In the genomic region with DNA sequence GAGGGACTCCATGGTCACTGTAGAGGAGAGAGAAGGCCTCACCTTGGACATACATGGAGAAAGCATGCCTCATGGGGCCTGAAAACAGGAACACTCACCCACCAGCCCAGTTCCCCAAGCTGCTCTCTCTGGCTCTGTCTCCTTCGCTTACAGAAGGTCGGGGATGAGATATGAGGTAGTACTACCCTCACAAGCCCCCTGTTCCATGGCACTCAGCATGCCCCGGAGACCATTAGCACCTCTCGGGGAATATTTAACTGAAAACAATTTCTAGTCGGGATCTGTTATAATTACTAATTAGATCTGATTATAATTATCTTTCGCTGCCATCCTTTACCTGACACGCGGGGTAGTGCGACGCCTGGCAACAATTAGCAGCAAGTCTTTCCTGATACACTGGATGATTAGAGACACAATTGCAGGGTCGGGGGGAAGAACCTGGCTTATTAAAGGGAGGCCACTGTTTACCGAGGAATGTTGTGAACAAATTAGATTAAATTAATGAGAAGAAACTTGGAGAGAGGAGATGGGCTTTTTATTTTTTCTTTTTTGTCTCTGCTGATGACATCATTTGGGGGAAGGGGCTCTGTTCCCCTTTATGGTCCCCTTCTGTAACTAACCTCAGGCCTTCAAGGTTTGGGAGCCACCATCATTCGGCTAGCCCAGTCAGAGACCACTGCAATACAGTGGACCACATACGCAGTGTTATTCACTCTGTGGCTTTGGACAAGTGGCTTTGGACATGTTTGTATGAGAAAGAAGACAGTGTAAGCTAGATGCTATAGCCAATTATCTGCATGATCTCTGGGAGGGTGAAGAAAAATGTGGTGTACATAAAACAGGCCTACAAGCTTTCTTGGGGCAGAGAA, we compare ENCODE assay signal across 16 mouse cellular contexts.
DNase-seq lines count a peak whose midpoint lies in the region; ATAC-seq lines count a peak whose summit lies in the region.
"Had no signal": no experiment of that assay in that cellular context is flagged by ENCODE, and none has a peak within 500 bp of the region (broad histone marks: within the 10 kb centered on the region; RNA-seq: fewer than 3 reads in every experiment).

No protein-coding gene starts in this region.

- H3K27ac ChIP-seq in forebrain, embryonic 11.5 days (ENCODE audit: low read depth, low read length), result peak overlapping the region; percentile 53; the same call in 1 of the 2 replicates
- no peak overlapping the region for H3K27ac ChIP-seq in forebrain, embryonic 10.5 days
- H3K27ac ChIP-seq in forebrain, embryonic 13.5 days, result peak overlapping the region; percentile 71
- H3K27ac ChIP-seq in hindbrain, embryonic 13.5 days, result peak overlapping the region; percentile 79
- H3K27ac ChIP-seq in midbrain, embryonic 15.5 days, result peak overlapping the region; percentile 34; the same call in 1 of the 2 replicates
- H3K27ac ChIP-seq: embryonic facial prominence, embryonic 15.5 days; heart, embryonic 15.5 days; limb, embryonic 13.5 days; liver, embryonic 14.5 days had no signal

- 58% methylated on average over 14 of the region's 14 CpGs for WGBS in forebrain, embryonic 11.5 days
- 61% methylated on average over 14 of the region's 14 CpGs for WGBS in forebrain, embryonic 10.5 days
- 27% methylated on average over 14 of the region's 14 CpGs for WGBS in forebrain, embryonic 13.5 days
- 49% methylated on average over 14 of the region's 14 CpGs for WGBS in hindbrain, embryonic 13.5 days
- 64% methylated on average over 14 of the region's 14 CpGs for WGBS in midbrain, embryonic 15.5 days

- intact Hi-C loops in heart, postnatal 14 days (cut with DNase I), result no loop called here

- H3K4me3 ChIP-seq in forebrain, embryonic 11.5 days (ENCODE audit: low read depth, low read length), result no peak overlapping the region
- no peak overlapping the region for H3K4me3 ChIP-seq in forebrain, embryonic 10.5 days
- no peak overlapping the region for H3K4me3 ChIP-seq in forebrain, embryonic 13.5 days
- no peak overlapping the region for H3K4me3 ChIP-seq in hindbrain, embryonic 13.5 days
- H3K4me3 ChIP-seq in midbrain, embryonic 15.5 days, result no peak overlapping the region
- H3K4me3 ChIP-seq: embryonic facial prominence, embryonic 15.5 days; heart, embryonic 15.5 days; limb, embryonic 13.5 days had no signal

- H3K27me3 ChIP-seq in forebrain, embryonic 11.5 days (ENCODE audit: control insufficient read depth, insufficient read depth, low read length), result peaks cover 6% of the 10 kb centered on the region
- H3K27me3 ChIP-seq in forebrain, embryonic 10.5 days (ENCODE audit: poor library complexity, severe bottlenecking), result peaks cover 70% of the 10 kb centered on the region
- H3K27me3 ChIP-seq in forebrain, embryonic 13.5 days, result peaks cover 49% of the 10 kb centered on the region
- H3K27me3 ChIP-seq in hindbrain, embryonic 13.5 days, result no peaks in the 10 kb centered on the region
- no peaks in the 10 kb centered on the region for H3K27me3 ChIP-seq in midbrain, embryonic 15.5 days (replicated peaks)
- H3K27me3 ChIP-seq: embryonic facial prominence, embryonic 15.5 days had no signal

- H3K9me3 ChIP-seq in forebrain, embryonic 11.5 days (ENCODE audit: control insufficient read depth, low read length), result no peaks in the 10 kb centered on the region
- no peaks in the 10 kb centered on the region for H3K9me3 ChIP-seq in forebrain, embryonic 10.5 days
- H3K9me3 ChIP-seq in forebrain, embryonic 13.5 days (replicated peaks), result no peaks in the 10 kb centered on the region
- H3K9me3 ChIP-seq in hindbrain, embryonic 13.5 days, result no peaks in the 10 kb centered on the region
- H3K9me3 ChIP-seq in midbrain, embryonic 15.5 days, result no peaks in the 10 kb centered on the region
- H3K9me3 ChIP-seq: embryonic facial prominence, embryonic 15.5 days; heart, embryonic 15.5 days; limb, embryonic 13.5 days had no signal

- DNase-seq in forebrain, embryonic 11.5 days (ENCODE audit: low spot score), result peak; percentile 58
- no peak for DNase-seq in forebrain, embryonic 10.5 days (ENCODE audit: extremely low spot score, low spot score)
- DNase-seq in heart, postnatal 4 days, result no peak
- no peak for DNase-seq in thymus, postnatal 10 days (ENCODE audit: low spot score in 2 of 2)
- no peak for DNase-seq in heart, postnatal 14 days
- DNase-seq: adrenal gland, postnatal 10 days; kidney, adult 8-10 months; kidney, postnatal 36 days; thymus, adult 18-20 months had no signal

- H3K9ac ChIP-seq in forebrain, embryonic 11.5 days (ENCODE audit: low read length), result no peak overlapping the region
- H3K9ac ChIP-seq in forebrain, embryonic 13.5 days, result no peak overlapping the region
- H3K9ac ChIP-seq in hindbrain, embryonic 13.5 days, result no peak overlapping the region
- H3K9ac ChIP-seq in midbrain, embryonic 15.5 days, result 0 out of 2 replicates have a peak overlapping the region, but pooled peaks have one; percentile 6
- H3K9ac ChIP-seq: embryonic facial prominence, embryonic 15.5 days; heart, embryonic 15.5 days; limb, embryonic 13.5 days; liver, embryonic 14.5 days had no signal

- H3K4me1 ChIP-seq in forebrain, embryonic 11.5 days (replicated peaks; ENCODE audit: control insufficient read depth, insufficient read depth, low read length), result peaks cover 14% of the 10 kb centered on the region
- H3K4me1 ChIP-seq in forebrain, embryonic 10.5 days, result peaks cover 29% of the 10 kb centered on the region
- H3K4me1 ChIP-seq in forebrain, embryonic 13.5 days, result peaks cover 40% of the 10 kb centered on the region
- peaks cover 52% of the 10 kb centered on the region for H3K4me1 ChIP-seq in hindbrain, embryonic 13.5 days (replicated peaks)
- H3K4me1 ChIP-seq in midbrain, embryonic 15.5 days, result peaks cover 21% of the 10 kb centered on the region
- H3K4me1 ChIP-seq: heart, embryonic 15.5 days had no signal

- no peak overlapping the region for H3K4me2 ChIP-seq in forebrain, embryonic 11.5 days (ENCODE audit: low read depth, low read length, severe bottlenecking)
- peak overlapping the region; percentile 7; the same call in 1 of the 2 replicates for H3K4me2 ChIP-seq in forebrain, embryonic 13.5 days
- no peak overlapping the region for H3K4me2 ChIP-seq in hindbrain, embryonic 13.5 days
- H3K4me2 ChIP-seq in midbrain, embryonic 15.5 days, result no peak overlapping the region
- H3K4me2 ChIP-seq: embryonic facial prominence, embryonic 15.5 days; heart, embryonic 15.5 days; limb, embryonic 13.5 days had no signal

- ATAC-seq in forebrain, embryonic 11.5 days (replicated peaks; ENCODE audit: low FRiP score), result peak; percentile 71
- peak; percentile 58 for ATAC-seq in forebrain, embryonic 13.5 days
- 0 out of 2 replicates have a peak, but pooled peaks have one; percentile 30 for ATAC-seq in hindbrain, embryonic 13.5 days (ENCODE audit: low FRiP score)
- ATAC-seq in midbrain, embryonic 15.5 days (replicated peaks), result peak; percentile 55

- H3K36me3 ChIP-seq in forebrain, embryonic 11.5 days (ENCODE audit: control insufficient read depth, insufficient read depth, low read length), result no peaks in the 10 kb centered on the region
- no peaks in the 10 kb centered on the region for H3K36me3 ChIP-seq in forebrain, embryonic 10.5 days (replicated peaks)
- no peaks in the 10 kb centered on the region for H3K36me3 ChIP-seq in forebrain, embryonic 13.5 days (ENCODE audit: poor library complexity, severe bottlenecking)
- no peaks in the 10 kb centered on the region for H3K36me3 ChIP-seq in hindbrain, embryonic 13.5 days
- H3K36me3 ChIP-seq in midbrain, embryonic 15.5 days (replicated peaks), result no peaks in the 10 kb centered on the region
- H3K36me3 ChIP-seq: embryonic facial prominence, embryonic 15.5 days; heart, embryonic 15.5 days; limb, embryonic 13.5 days had no signal
